In genomic region chr5:21320138-21320537, GRCm38 (mm10) we compare ENCODE assay signal across 25 mouse cellular contexts.
"Had no signal": no experiment of that assay in that cellular context is flagged by ENCODE, and none has a peak within 500 bp of the region (broad histone marks: within the 10 kb centered on the region; RNA-seq: fewer than 3 reads in every experiment).

No protein-coding gene starts in this region.

- H3K27me3 ChIP-seq: forebrain, embryonic 15.5 days; heart, embryonic 12.5 days; hindbrain, embryonic 13.5 days; hindbrain, embryonic 15.5 days; kidney, embryonic 15.5 days; limb, embryonic 13.5 days; limb, embryonic 15.5 days; liver, embryonic 12.5 days had no signal

- ATAC-seq: forebrain, embryonic 15.5 days; forebrain, postnatal 0 days; hindbrain, postnatal 0 days; intestine, embryonic 16.5 days; liver, embryonic 12.5 days had no signal

- H3K4me3 ChIP-seq: forebrain, embryonic 15.5 days; heart, embryonic 12.5 days; hindbrain, embryonic 13.5 days; hindbrain, embryonic 15.5 days; kidney, embryonic 15.5 days; limb, embryonic 13.5 days; limb, embryonic 15.5 days; liver, embryonic 12.5 days had no signal

- H3K27ac ChIP-seq: forebrain, embryonic 15.5 days; hindbrain, embryonic 13.5 days; hindbrain, embryonic 15.5 days; hindbrain, postnatal 0 days; kidney, embryonic 15.5 days; kidney, postnatal 0 days; limb, embryonic 13.5 days; limb, embryonic 15.5 days; liver, embryonic 12.5 days; liver, embryonic 14.5 days had no signal

- DNase-seq: forebrain, postnatal 0 days; gastrocnemius, postnatal 14 days; gastrocnemius, postnatal 36 days; heart, adult 11 months; heart, postnatal 10 days; kidney, adult 11 months; kidney, adult 2 months; kidney, adult 9 months; kidney, postnatal 14 days; kidney, postnatal 36 days; layer of hippocampus, adult 9-11 months; layer of hippocampus, postnatal 36 days; left cerebral cortex, postnatal 4 days had no signal

- H3K9me3 ChIP-seq: forebrain, embryonic 15.5 days; heart, embryonic 12.5 days; hindbrain, embryonic 13.5 days; hindbrain, embryonic 15.5 days; kidney, embryonic 15.5 days; limb, embryonic 13.5 days; limb, embryonic 15.5 days; liver, embryonic 12.5 days had no signal

- H3K36me3 ChIP-seq: forebrain, embryonic 15.5 days; heart, embryonic 12.5 days; hindbrain, embryonic 13.5 days; hindbrain, embryonic 15.5 days; kidney, embryonic 15.5 days; limb, embryonic 13.5 days; limb, embryonic 15.5 days; liver, embryonic 12.5 days had no signal

- H3K4me1 ChIP-seq: forebrain, embryonic 15.5 days; hindbrain, embryonic 13.5 days; hindbrain, embryonic 15.5 days; kidney, embryonic 15.5 days; limb, embryonic 13.5 days; limb, embryonic 15.5 days; liver, embryonic 12.5 days had no signal

- H3K4me2 ChIP-seq: forebrain, embryonic 15.5 days; heart, embryonic 12.5 days; hindbrain, embryonic 13.5 days; hindbrain, embryonic 15.5 days; kidney, embryonic 15.5 days; limb, embryonic 13.5 days; limb, embryonic 15.5 days; liver, embryonic 12.5 days had no signal

- H3K9ac ChIP-seq: forebrain, embryonic 15.5 days; forebrain, postnatal 0 days; heart, embryonic 12.5 days; hindbrain, embryonic 13.5 days; hindbrain, embryonic 15.5 days; kidney, embryonic 15.5 days; limb, embryonic 13.5 days; limb, embryonic 15.5 days; liver, embryonic 12.5 days; liver, embryonic 14.5 days had no signal
